Mouse (Mus musculus) liver, embryonic 14.5 days (tissue): ENCODE measurements around the gene Kncn. TPM values are rescaled to one million over a fixed set of nuclear protein-coding genes. Genes with fewer than 3 reads are reported as not detected.

ENCODE experiments used
- ATAC-seq: fragments of 200-750 bp; cut with Nextera tagmentation; 2 replicates; pipeline ENCODE4 v1.8.0; 2017; ENCODE audit warnings: moderate number of reproducible peaks, mild to moderate bottlenecking, moderate library complexity; ENCODE audit not compliant: insufficient read depth
- DNase-seq, 3 experiments: peaks; one replicate each; pipeline ENCODE4 v3.0.0-alpha.2; 2012 to 2013; ENCODE audit warnings: low read depth in 3 of 3, low spot score in 3 of 3
- H3K27ac ChIP-seq: fragments of 300-500 bp; sonication (generic); 2 replicates; pipeline ENCODE4 v1.5.1; 2014; ENCODE audit warnings: moderate library complexity, mild to moderate bottlenecking, control low read depth, inconsistent platforms
- H3K27me3 ChIP-seq: fragments of 300-500 bp; sonication (generic); 2 replicates; pipeline ENCODE4 v1.6.1; 2014; ENCODE audit warnings: mild to moderate bottlenecking, low read length, moderate library complexity; ENCODE audit not compliant: control insufficient read depth, insufficient read depth
- H3K36me3 ChIP-seq: fragments of 300-500 bp; sonication (generic); replicated peaks from 2 replicates; pipeline ENCODE4 v1.6.1; 2014; ENCODE audit warnings: low read depth; ENCODE audit not compliant: control insufficient read depth, insufficient read depth
- H3K4me1 ChIP-seq, 2 experiments: fragments of 200-500 bp in 1 of 2; fragments of 300-500 bp in 1 of 2; sonication (generic) in 1 of 2; replicated peaks; 2 replicates each; pipeline ENCODE4 v1.6.1; 2012 to 2014; ENCODE audit warnings: antibody characterized with exemption in 1 of 2, inconsistent platforms in 1 of 2, low read length in 1 of 2; ENCODE audit not compliant: control insufficient read depth in 2 of 2, insufficient read depth in 2 of 2
- H3K4me2 ChIP-seq: fragments of 300-500 bp; sonication (generic); 2 replicates; pipeline ENCODE4 v1.6.1; 2014; ENCODE audit warnings: low read depth, mild to moderate bottlenecking, control low read depth, moderate library complexity
- H3K4me3 ChIP-seq, 2 experiments: fragments of 200-500 bp in 1 of 2; fragments of 300-500 bp in 1 of 2; sonication (generic) in 1 of 2; 2 replicates each; pipeline ENCODE4 v1.5.1; 2012 to 2014; ENCODE audit warnings: low read depth in 2 of 2, low read length in 2 of 2, mild to moderate bottlenecking in 2 of 2, control low read depth in 1 of 2, inconsistent platforms in 1 of 2, moderate library complexity in 1 of 2; ENCODE audit not compliant: insufficient read depth in 1 of 2
- H3K9ac ChIP-seq: fragments of 300-500 bp; sonication (generic); replicated peaks from 2 replicates; pipeline ENCODE4 v1.6.1; 2014; ENCODE audit warnings: mild to moderate bottlenecking, control low read depth, moderate library complexity
- H3K9me3 ChIP-seq: fragments of 300-500 bp; sonication (generic); 2 replicates; pipeline ENCODE4 v1.6.1; 2016; ENCODE audit warnings: low read length, mixed read lengths; ENCODE audit not compliant: control insufficient read depth
- CTCF ChIP-seq: IDR thresholded peaks from 2 replicates; pipeline ENCODE4 v1.5.1; 2016; ENCODE audit warnings: antibody characterized with exemption, low read depth, control low read depth
- EP300 ChIP-seq: IDR thresholded peaks from 2 replicates; pipeline ENCODE4 v1.6.1; 2016; ENCODE audit warnings: antibody characterized with exemption, low read depth
- WGBS: fragments of 180-500 bp; shearing (Covaris S2); extraction: QIAGEN DNeasy Blood & Tissue Kit; methylation state at CpG from one replicate; pipeline ENCODE4 v1.1.7; 2014; ENCODE audit not compliant: insufficient replicate concordance; 5-methylcytosine and 5-hydroxymethylcytosine counted together
- polyA plus RNA-seq, 2 experiments: library from polyadenylated mRNA; depleted of rRNA in 1 of 2; stranded (reverse) in 1 of 2; unstranded in 1 of 2; fragments of >200 nt; fragmentation: Nextera tagmentation in 1 of 2; extraction: Ambion mirVana in 1 of 2; gene quantifications; 2 replicates each; pipeline versions ENCODE4 v1.2.1 to v1.2.3; 2012 to 2014

Kncn gene
- polyA plus RNA-seq, 2 experiments = 0.01 to 0.05 TPM

DNA sequence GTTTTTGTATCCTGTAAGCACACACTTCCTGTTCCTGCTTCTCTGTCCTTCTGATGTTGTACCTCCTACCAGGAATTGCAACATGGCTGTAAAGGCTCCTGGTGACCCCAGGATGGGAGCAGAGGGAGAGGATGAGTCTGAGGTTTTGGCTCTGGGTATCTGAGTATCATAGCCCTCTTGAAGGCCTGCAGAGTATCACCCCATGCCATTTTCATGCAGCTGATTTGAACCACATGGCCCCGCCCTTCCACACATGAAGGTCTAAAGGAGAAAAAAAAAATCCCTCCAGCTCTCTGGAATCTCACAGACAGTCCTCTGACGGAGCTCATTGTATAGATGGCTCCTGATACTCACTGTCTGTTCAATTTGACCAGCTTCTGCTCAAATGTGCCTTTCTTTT, 34.1 kb upstream of the Kncn start:
- Histone ChIP-seq H3K36me3 (peaks cover 46% of the 10 kb centered on the region), H3K4me2 (peak overlapping the region; percentile 55), H3K9me3 (no peaks in the 10 kb centered on the region), H3K4me1 (peaks cover 62 to 76% of the 10 kb centered on the region in 2 experiments), H3K4me3 (no peak overlapping the region; a peak in 1 of 4 replicates), H3K27ac (peak overlapping the region; percentile 78), H3K9ac (peak overlapping the region; percentile 44), H3K27me3 (no peaks in the 10 kb centered on the region)
- 37% methylated on average over 2 of the region's 2 CpGs for WGBS
- DNase-seq (no peak), ATAC-seq (0 out of 2 replicates have a peak, but pooled peaks have one; percentile 9)
- no peak for TF ChIP-seq EP300
- no peak for TF ChIP-seq CTCF

DNA sequence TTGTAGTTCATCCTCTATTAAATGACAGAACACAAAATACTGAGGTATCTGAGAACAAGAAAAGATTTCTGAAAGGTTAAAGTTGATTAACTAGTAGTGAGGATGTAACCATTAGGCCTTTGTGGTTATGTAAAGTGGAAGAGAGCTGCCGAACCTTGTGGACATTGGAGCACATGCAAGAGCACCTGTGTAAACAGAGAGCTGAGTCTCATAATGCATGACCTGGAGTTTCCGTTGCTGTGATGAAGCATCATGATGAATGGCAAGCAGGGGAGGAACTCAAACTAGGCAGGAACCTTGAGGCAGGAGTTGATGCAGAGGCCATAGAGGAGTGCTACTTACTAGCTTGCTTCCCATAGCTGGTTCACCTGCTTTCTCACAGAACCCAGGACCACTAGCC, 33.6 kb upstream of the Kncn start:
- Histone ChIP-seq H3K4me2 (peak overlapping the region; percentile 55), H3K27me3 (no peaks in the 10 kb centered on the region), H3K9me3 (no peaks in the 10 kb centered on the region), H3K4me1 (peaks cover 64 to 76% of the 10 kb centered on the region in 2 experiments), H3K36me3 (peaks cover 46% of the 10 kb centered on the region), H3K27ac (peak overlapping the region; percentile 78), H3K4me3 (no peak overlapping the region), H3K9ac (no peak overlapping the region)
- TF ChIP-seq EP300 = no peak
- no peak for TF ChIP-seq CTCF
- DNase-seq = no peak
- ATAC-seq = no peak
- WGBS = 51% methylated on average over 2 of the region's 2 CpGs

DNA sequence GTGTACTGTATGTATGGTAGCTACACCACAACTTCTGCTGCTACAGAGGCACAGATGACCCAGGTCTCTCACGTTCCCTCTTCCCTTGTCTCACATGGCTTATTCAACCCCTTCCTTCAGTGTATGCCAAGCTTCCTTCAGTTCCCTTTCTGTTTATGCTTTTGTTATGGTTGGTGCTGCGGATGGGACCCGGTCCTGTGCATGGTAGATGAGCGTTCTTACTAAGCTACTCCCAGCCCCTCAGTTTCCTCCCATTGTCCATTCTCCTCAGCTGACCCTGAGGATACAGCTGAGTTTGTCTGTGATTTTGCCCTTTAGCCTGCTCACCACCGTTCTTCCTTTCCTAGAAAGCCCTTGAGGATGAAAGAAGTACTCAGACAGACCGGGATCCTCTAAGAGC, 32.6 kb upstream of the Kncn start:
- no peak overlapping the region for H3K4me3 ChIP-seq
- TF ChIP-seq EP300 (no peak), CTCF (no peak)
- WGBS = 87% methylated on average over 6 of the region's 6 CpGs
- H3K4me2 ChIP-seq = no peak overlapping the region
- no peak for ATAC-seq
- H3K4me1 ChIP-seq = peaks cover 64 to 76% of the 10 kb centered on the region in 2 experiments
- no peaks in the 10 kb centered on the region for H3K27me3 ChIP-seq
- no peak overlapping the region for H3K9ac ChIP-seq
- no peak for DNase-seq
- H3K27ac ChIP-seq = peak overlapping the region; percentile 12; the same call in 1 of the 2 replicates
- no peaks in the 10 kb centered on the region for H3K9me3 ChIP-seq
- H3K36me3 ChIP-seq = peaks cover 42% of the 10 kb centered on the region

DNA sequence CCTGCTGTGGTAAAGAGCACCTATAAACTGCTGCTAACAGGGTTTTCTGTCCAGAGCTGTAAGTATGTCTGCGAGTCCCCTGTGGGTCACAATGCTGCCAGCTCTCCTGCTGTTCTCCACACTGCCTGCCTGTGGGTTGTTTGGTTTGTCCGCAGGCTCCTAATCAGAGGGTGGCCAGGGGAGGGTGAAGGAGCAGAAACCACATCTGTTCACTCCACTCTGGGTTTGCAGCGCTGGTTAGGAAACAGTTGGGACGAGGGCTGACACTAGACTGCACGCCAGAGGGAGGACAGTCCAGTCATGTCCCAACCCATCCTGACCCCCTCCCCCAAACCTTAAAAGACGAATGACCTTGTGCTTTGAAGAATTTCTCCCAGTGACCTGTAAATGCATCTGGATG, 29.1 kb upstream of the Kncn start:
- no peaks in the 10 kb centered on the region for H3K27me3 ChIP-seq
- no peak; the same call in 1 of the 2 replicates for TF ChIP-seq CTCF
- TF ChIP-seq EP300 = no peak
- H3K4me1 ChIP-seq = peaks cover 46 to 68% of the 10 kb centered on the region in 2 experiments
- no peak overlapping the region for H3K4me3 ChIP-seq
- peak overlapping the region; percentile 49 for H3K9ac ChIP-seq
- peak; percentile 7; the same call in 1 of the 2 replicates for ATAC-seq
- H3K27ac ChIP-seq = peak overlapping the region; percentile 88
- no peaks in the 10 kb centered on the region for H3K9me3 ChIP-seq
- H3K4me2 ChIP-seq = peak overlapping the region; percentile 65
- H3K36me3 ChIP-seq = peaks cover 61% of the 10 kb centered on the region
- WGBS = 20% methylated on average over 6 of the region's 6 CpGs
- no peak for DNase-seq

- Histone ChIP-seq H3K27ac (peak overlapping the region; percentile 88), H3K36me3 (peaks cover 61% of the 10 kb centered on the region), H3K4me3 (no peak overlapping the region), H3K4me1 (peaks cover 41 to 62% of the 10 kb centered on the region in 2 experiments), H3K9me3 (no peaks in the 10 kb centered on the region), H3K27me3 (no peaks in the 10 kb centered on the region), H3K4me2 (peak overlapping the region; percentile 65), H3K9ac (peak overlapping the region; percentile 49)
- ATAC-seq (no peak), DNase-seq (no peak)
- WGBS = 78% methylated on average over 4 of the region's 4 CpGs
- TF ChIP-seq CTCF (no peak), EP300 (no peak)
Measured at GRCm38 (mm10) chr4:115855609-115856008, 28.6 kb upstream of the Kncn start.
